Mouse (Mus musculus): ENCODE measurements around the gene Actb. TPM values are rescaled to one million over a fixed set of nuclear protein-coding genes. Genes with fewer than 3 reads are reported as not detected.

The Actb gene
- polyA plus RNA-seq (2016; fragmentation: Nextera tagmentation; extraction: Ambion mirVana): 12,547 and 14,098 TPM in 2 replicates

GRCm38 (mm10) chr5:142906532-142907047, at the start of gene Actb:
Actb (minus strand) TSS chr5:142906754.
- H3K36me3 ChIP-seq: peaks cover 38% of the 10 kb centered on the region
- H3K4me1 ChIP-seq: peaks cover 53% of the 10 kb centered on the region
- H3K9me3 ChIP-seq: no peaks in the 10 kb centered on the region
- peak; percentile 73 for ATAC-seq (ENCODE audit: low FRiP score, low read depth)
- peak within 1 kb of the TSS; percentile 78 for H3K4me2 ChIP-seq (replicated peaks)
- WGBS: 1% methylated on average over 41 of the region's 41 CpGs
- no peaks in the 10 kb centered on the region for H3K27me3 ChIP-seq
- peak within 1 kb of the TSS; percentile 90 for H3K4me3 ChIP-seq
- H3K9ac ChIP-seq (replicated peaks): peak within 1 kb of the TSS; percentile 100
- H3K27ac ChIP-seq (replicated peaks): peak within 1 kb of the TSS; percentile 100

DNA sequence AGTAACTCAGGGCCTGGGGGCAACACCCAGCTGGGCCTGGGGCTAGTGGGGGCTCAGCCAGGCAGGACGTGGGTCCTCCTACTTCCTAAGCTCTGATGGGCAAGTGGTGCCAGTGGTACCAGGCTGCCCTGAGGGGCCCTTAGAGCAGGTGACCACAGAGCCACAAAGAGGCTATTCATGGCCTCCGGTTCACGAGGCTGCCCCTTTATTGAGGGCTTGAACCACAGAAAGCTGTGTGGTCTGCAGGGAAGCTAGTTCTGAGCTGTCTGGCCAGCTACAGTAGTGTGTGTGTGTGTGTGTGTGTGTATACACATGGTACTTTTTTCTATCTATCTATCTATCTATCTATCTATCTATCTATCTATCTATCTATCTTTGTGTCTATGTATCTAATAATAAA, 47.1 kb upstream of the Actb start:
- no peak for ATAC-seq (ENCODE audit: low FRiP score, low read depth)
- Histone ChIP-seq H3K36me3 (no peaks in the 10 kb centered on the region), H3K4me2 (replicated peaks) (no peak overlapping the region), H3K9me3 (no peaks in the 10 kb centered on the region), H3K4me1 (no peaks in the 10 kb centered on the region), H3K4me3 (no peak overlapping the region), H3K27ac (replicated peaks) (no peak overlapping the region), H3K27me3 (peaks cover 4% of the 10 kb centered on the region), H3K9ac (replicated peaks) (no peak overlapping the region)
- 72% methylated on average over 3 of the region's 3 CpGs for WGBS

- H3K4me3 ChIP-seq: no peak overlapping the region
- no peaks in the 10 kb centered on the region for H3K36me3 ChIP-seq
- H3K27ac ChIP-seq (replicated peaks): no peak overlapping the region
- 88% methylated on average over 6 of the region's 6 CpGs for WGBS
- no peak for ATAC-seq (ENCODE audit: low FRiP score, low read depth)
- H3K9ac ChIP-seq (replicated peaks): no peak overlapping the region
- H3K4me2 ChIP-seq (replicated peaks): no peak overlapping the region
- no peaks in the 10 kb centered on the region for H3K4me1 ChIP-seq
- H3K27me3 ChIP-seq: no peaks in the 10 kb centered on the region
- H3K9me3 ChIP-seq: no peaks in the 10 kb centered on the region
Measured at GRCm38 (mm10) chr5:142950405-142950804, 43.9 kb upstream of the Actb start.

DNA sequence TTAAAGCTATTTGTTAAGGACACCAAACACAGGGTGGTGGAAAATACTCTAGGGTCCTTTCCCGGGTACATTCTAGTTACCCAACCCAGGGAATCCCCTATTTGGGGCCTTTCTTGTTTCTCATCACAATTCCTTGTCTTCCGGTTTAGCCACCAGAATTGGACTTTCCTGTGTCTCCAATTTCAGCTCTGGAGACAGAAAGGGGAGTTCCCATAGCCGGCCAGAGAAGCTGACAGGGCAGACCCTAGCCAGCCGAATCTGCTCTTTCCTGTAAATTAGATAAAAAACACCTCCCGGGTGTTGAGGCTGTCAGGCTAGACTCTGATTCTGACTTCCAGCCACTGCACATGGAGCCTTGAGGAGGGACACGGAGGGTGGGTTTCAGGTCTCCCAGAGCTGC, 43.0 kb upstream of the Actb start:
- Histone ChIP-seq H3K27ac (replicated peaks) (no peak overlapping the region), H3K27me3 (no peaks in the 10 kb centered on the region), H3K4me2 (replicated peaks) (no peak overlapping the region), H3K9me3 (no peaks in the 10 kb centered on the region), H3K4me3 (no peak overlapping the region), H3K9ac (replicated peaks) (no peak overlapping the region), H3K36me3 (no peaks in the 10 kb centered on the region), H3K4me1 (no peaks in the 10 kb centered on the region)
- 66% methylated on average over 6 of the region's 6 CpGs for WGBS
- ATAC-seq (ENCODE audit: low FRiP score, low read depth): no peak

DNA sequence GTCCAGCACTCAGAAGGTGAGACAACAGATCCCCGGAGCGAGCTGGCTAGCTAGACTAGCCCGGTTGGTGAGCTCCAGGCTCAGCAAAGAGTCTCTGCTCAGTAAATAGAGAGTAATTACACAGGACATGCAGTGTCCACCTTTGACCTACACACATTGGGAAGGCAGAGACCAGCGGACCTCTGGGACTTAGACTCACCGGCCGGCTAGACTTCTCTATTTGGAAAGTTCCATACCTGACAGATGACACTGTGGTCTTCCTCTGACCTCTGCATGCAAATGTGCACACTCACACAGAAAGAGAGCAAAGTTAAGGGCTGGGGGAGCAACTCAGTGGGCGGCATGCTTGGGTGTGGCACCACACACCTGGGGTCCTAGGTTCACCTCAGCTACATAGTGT, 40.9 kb upstream of the Actb start:
- Histone ChIP-seq H3K4me3 (no peak overlapping the region), H3K9ac (replicated peaks) (no peak overlapping the region), H3K27me3 (no peaks in the 10 kb centered on the region), H3K4me1 (no peaks in the 10 kb centered on the region), H3K36me3 (no peaks in the 10 kb centered on the region), H3K4me2 (replicated peaks) (no peak overlapping the region), H3K9me3 (no peaks in the 10 kb centered on the region), H3K27ac (replicated peaks) (no peak overlapping the region)
- no peak for ATAC-seq (ENCODE audit: low FRiP score, low read depth)
- 81% methylated on average over 7 of the region's 7 CpGs for WGBS

DNA sequence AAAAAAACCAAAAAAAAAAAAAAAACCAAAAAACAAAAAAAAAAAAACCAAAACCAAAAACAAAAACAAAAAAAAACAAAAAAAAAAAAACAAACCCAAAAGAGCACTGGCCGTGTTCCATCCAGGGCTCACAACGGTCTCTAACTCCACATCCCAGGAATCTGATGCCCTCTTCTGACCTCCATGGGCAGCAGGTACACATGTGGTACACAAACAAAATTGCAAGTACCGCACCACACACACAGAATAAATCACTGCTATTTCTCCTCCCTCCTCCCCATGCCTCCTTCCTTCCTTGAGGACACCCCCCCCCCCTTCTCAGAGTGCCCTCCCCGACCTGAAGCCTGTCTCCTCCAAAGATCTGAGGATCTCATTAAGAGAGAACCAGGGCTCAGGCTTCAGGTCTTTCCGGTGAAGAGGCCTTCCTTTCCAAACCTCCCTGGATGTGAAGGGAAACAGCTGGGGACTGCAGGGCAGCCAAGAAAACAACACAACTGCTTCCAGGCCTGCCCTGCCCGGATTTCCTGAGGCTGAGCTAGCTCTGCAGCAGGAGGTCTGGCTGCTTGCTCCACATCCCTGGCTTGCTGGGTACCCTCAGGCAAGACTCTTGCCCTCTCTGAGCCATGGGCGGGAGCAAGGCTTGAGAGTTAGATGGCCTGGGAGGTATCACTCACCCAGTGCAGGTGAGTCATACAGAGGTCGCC, 38.6 kb upstream of the Actb start:
- H3K27ac ChIP-seq (replicated peaks): no peak overlapping the region
- no peak overlapping the region for H3K4me3 ChIP-seq
- no peak overlapping the region for H3K9ac ChIP-seq (replicated peaks)
- H3K9me3 ChIP-seq: peaks cover 4% of the 10 kb centered on the region; the same call in 1 of the 2 replicates
- no peaks in the 10 kb centered on the region for H3K27me3 ChIP-seq
- H3K4me2 ChIP-seq (replicated peaks): no peak overlapping the region
- WGBS: 74% methylated on average over 8 of the region's 8 CpGs
- H3K36me3 ChIP-seq: no peaks in the 10 kb centered on the region
- H3K4me1 ChIP-seq: no peaks in the 10 kb centered on the region
- ATAC-seq (ENCODE audit: low FRiP score, low read depth): no peak

DNA sequence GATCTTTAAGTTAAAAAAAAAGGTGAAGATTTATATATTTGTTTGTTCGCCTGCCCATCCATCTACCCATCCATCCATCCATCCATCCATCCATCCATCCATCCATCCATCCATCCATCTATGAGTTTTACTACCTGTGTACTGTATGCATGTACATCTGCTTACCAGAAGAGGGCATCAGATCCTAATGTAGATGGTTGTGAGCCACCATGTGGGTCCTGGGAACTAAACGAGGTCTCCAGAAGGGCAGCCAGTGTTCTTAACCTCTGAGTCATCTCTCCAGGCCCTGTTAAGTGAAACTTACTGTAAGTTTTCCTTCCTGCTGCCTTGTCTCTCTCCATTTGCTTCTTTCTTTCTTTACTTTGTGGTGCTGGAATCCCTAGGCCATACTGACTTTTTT, 33.8 kb upstream of the Actb start:
- H3K27me3 ChIP-seq: no peaks in the 10 kb centered on the region
- H3K9ac ChIP-seq (replicated peaks): no peak overlapping the region
- H3K4me2 ChIP-seq (replicated peaks): no peak overlapping the region
- H3K4me1 ChIP-seq: peaks cover 7% of the 10 kb centered on the region
- no peak for ATAC-seq (ENCODE audit: low FRiP score, low read depth)
- no peak overlapping the region for H3K4me3 ChIP-seq
- peaks cover 4% of the 10 kb centered on the region; the same call in 1 of the 2 replicates for H3K9me3 ChIP-seq
- no peaks in the 10 kb centered on the region for H3K36me3 ChIP-seq
- H3K27ac ChIP-seq (replicated peaks): no peak overlapping the region
- WGBS: 69% methylated on average over 2 of the region's 2 CpGs

- Histone ChIP-seq H3K4me3 (no peak overlapping the region), H3K4me2 (replicated peaks) (no peak overlapping the region), H3K9ac (replicated peaks) (no peak overlapping the region), H3K36me3 (no peaks in the 10 kb centered on the region), H3K27me3 (no peaks in the 10 kb centered on the region), H3K27ac (replicated peaks) (no peak overlapping the region), H3K4me1 (peaks cover 7% of the 10 kb centered on the region), H3K9me3 (peaks cover 4% of the 10 kb centered on the region; the same call in 1 of the 2 replicates)
- 36% methylated on average over 19 of the region's 19 CpGs for WGBS
- ATAC-seq (ENCODE audit: low FRiP score, low read depth): no peak
Measured at GRCm38 (mm10) chr5:142937956-142938727, 31.6 kb upstream of the Actb start.

GRCm38 (mm10) chr5:142936336-142936719, 29.8 kb upstream of the Actb start:
- peaks cover 7% of the 10 kb centered on the region for H3K4me1 ChIP-seq
- 0 out of 2 replicates have a peak, but pooled peaks cover under 1% of the 10 kb centered on the region for H3K27me3 ChIP-seq
- H3K27ac ChIP-seq (replicated peaks): no peak overlapping the region
- peaks cover 4% of the 10 kb centered on the region; the same call in 1 of the 2 replicates for H3K9me3 ChIP-seq
- no peaks in the 10 kb centered on the region for H3K36me3 ChIP-seq
- H3K9ac ChIP-seq (replicated peaks): 0 out of 2 replicates have a peak overlapping the region, but pooled peaks have one; percentile 13
- no peak overlapping the region for H3K4me3 ChIP-seq
- peak; percentile 50; the same call in 1 of the 2 replicates for ATAC-seq (ENCODE audit: low FRiP score, low read depth)
- WGBS: 3% methylated on average over 17 of the region's 17 CpGs
- peak overlapping the region; percentile 46 for H3K4me2 ChIP-seq (replicated peaks)

DNA sequence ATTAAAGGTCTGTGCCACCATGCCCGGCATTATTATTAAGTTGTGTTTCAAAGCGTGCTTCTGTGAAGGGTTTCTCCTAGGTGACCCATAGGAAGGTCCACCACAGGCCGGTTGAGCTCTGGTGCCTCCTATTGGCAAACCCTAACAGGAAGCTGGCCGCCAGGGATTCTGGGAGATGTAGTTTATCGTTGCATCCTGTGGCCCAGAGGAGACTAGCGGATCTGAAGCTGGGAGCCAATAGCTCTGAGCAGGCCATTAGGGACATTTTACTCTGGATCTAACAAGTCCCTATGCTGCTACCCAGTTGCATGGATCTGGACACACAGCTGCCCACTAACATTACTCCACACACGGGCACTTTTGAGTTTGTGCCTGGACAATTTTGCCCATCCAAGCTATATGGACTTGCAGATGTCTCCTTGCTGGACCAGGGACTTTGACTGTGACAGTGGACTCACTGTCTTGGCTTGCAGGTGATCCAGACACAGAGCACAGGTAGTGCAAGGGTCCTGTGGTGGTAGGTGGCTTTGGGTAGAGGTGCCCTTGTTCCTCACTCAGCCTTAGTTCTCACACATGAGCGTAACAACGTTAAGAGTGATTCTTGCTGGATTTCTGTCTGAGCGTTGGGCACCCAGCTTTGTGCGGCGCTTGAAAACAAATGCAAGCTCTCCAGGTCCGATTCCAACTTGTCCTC, 29.2 kb upstream of the Actb start:
- no peak overlapping the region for H3K27ac ChIP-seq (replicated peaks)
- H3K4me2 ChIP-seq (replicated peaks): peak overlapping the region; percentile 46
- 0 out of 2 replicates have a peak overlapping the region, but pooled peaks have one; percentile 13 for H3K9ac ChIP-seq (replicated peaks)
- peak; percentile 75 for ATAC-seq (ENCODE audit: low FRiP score, low read depth)
- H3K36me3 ChIP-seq: no peaks in the 10 kb centered on the region
- WGBS: 20% methylated on average over 13 of the region's 13 CpGs
- H3K9me3 ChIP-seq: peaks cover 1% of the 10 kb centered on the region; the same call in 1 of the 2 replicates
- H3K4me1 ChIP-seq: peaks cover 7% of the 10 kb centered on the region
- no peak overlapping the region for H3K4me3 ChIP-seq
- peaks cover 6% of the 10 kb centered on the region; the same call in 1 of the 2 replicates for H3K27me3 ChIP-seq

DNA sequence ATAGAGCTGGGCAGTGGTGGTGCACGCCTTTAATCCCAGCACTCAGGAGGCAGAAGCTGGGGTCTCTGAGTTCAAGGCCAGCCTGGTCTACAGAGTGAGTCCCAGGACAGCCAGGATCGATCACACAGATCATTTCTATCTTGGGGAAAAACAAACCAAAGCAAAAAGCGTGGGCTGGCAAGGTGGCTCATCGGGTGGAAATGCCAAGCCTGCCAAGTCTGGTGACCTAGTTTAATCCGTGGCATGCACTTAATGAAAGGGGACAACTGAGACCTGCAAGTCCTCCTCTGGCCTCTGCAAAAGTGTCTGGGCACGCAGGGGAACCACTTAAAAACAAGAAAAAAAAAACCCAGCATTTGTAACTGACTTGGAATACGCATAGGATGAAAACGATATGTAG, 26.2 kb upstream of the Actb start:
- no peak for ATAC-seq (ENCODE audit: low FRiP score, low read depth)
- H3K4me2 ChIP-seq (replicated peaks): no peak overlapping the region
- no peak overlapping the region for H3K4me3 ChIP-seq
- H3K4me1 ChIP-seq: peaks cover 14% of the 10 kb centered on the region
- peaks cover 33% of the 10 kb centered on the region for H3K27me3 ChIP-seq
- no peak overlapping the region for H3K9ac ChIP-seq (replicated peaks)
- H3K36me3 ChIP-seq: no peaks in the 10 kb centered on the region
- no peaks in the 10 kb centered on the region for H3K9me3 ChIP-seq
- H3K27ac ChIP-seq (replicated peaks): no peak overlapping the region
- WGBS: 80% methylated on average over 8 of the region's 8 CpGs
